Mouse (Mus musculus): Measurements from ENCODE around the gene Psors1c2. TPM values are rescaled to one million over a fixed set of nuclear protein-coding genes. Genes with fewer than 3 reads are reported as not detected.

Psors1c2 gene
- polyA plus RNA-seq, 1 experiment from 2014 or later = 0.79 TPM

DNA sequence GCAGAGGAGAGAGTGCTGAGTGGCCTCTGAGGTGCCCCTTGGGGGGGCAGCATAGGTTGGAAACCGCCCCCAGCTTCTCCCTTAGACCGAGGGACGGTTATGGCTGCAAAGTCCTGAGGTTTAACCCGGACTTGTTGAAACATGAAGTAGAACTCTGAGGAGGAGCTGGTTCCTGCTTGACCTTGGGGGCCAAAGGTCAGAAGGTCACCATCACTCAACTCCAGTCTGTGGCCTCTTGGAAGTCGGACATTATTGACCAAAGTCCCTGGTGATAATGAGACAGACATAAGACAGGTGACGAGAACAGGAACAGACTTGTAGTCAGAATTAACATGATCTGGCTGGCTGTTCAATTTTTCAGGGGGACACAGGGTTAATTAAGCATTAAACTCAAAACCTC is 18.2 kb upstream of the Psors1c2 start:
- Histone ChIP-seq H3K4me3 (ENCODE audit: low read length) (peak overlapping the region; percentile 69), H3K36me3 (ENCODE audit: control insufficient read depth, insufficient read depth, low read length) (peaks cover 4% of the 10 kb centered on the region), H3K9ac (ENCODE audit: low read length) (peak overlapping the region; percentile 75), H3K27me3 (ENCODE audit: control insufficient read depth, insufficient read depth, low read depth, low read length) (no peaks in the 10 kb centered on the region), H3K9me3 (ENCODE audit: control insufficient read depth, low read length) (no peaks in the 10 kb centered on the region), H3K4me1 (replicated peaks; ENCODE audit: control insufficient read depth, insufficient read depth, low read length) (peaks cover 29% of the 10 kb centered on the region), H3K4me2 (ENCODE audit: low read depth, low read length) (peak overlapping the region; percentile 67), H3K27ac (ENCODE audit: low read length) (no peak overlapping the region)
- no peak for ATAC-seq (ENCODE audit: low read depth)
- 40% methylated on average over 6 of the region's 6 CpGs for WGBS

DNA sequence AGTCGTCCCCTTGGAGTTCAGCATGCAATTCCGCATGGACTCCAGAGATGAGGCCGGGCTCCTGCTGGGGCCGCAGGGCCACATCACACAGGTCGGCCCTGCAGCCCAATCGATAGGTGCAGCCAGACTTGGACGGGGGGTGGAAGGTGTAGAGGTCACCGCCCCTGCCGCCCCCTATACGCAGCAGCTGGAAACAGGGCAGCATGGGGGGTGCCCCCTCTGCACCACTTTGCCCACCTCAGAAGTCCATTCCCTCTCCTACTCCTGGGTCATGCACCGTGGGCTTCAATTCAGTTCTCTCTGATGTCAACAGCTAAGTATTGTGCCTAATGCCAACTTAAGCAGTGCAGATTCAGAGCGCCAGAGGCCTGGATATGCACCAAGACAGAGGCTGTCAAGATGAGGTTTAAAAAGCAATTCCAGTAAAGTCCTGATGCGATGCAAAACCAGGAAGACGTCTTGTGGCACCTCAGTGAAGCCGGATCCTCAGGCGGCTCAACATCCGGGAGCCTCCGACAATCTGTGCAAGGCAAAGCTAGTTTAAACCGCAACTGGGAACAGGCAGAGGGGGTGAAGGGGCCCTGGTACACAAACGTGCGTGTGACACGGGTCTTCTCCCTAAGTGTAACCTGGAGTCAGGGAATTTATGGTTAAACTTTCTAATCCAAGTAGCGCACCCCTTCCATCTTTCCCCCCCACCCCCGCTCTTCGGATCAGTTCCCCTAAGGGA is 16.9 kb upstream of the Psors1c2 start:
- no peaks in the 10 kb centered on the region for H3K9me3 ChIP-seq (ENCODE audit: control insufficient read depth, low read length)
- H3K36me3 ChIP-seq (ENCODE audit: control insufficient read depth, insufficient read depth, low read length) = peaks cover 4% of the 10 kb centered on the region
- H3K9ac ChIP-seq (ENCODE audit: low read length) = peak overlapping the region; percentile 75
- H3K4me3 ChIP-seq (ENCODE audit: low read length) = peak overlapping the region; percentile 69
- ATAC-seq (ENCODE audit: low read depth) = peak; percentile 9; the same call in 1 of the 2 replicates
- no peaks in the 10 kb centered on the region for H3K27me3 ChIP-seq (ENCODE audit: control insufficient read depth, insufficient read depth, low read depth, low read length)
- H3K4me2 ChIP-seq (ENCODE audit: low read depth, low read length) = peak overlapping the region; percentile 67
- WGBS = 4% methylated on average over 25 of the region's 25 CpGs
- peaks cover 29% of the 10 kb centered on the region for H3K4me1 ChIP-seq (replicated peaks; ENCODE audit: control insufficient read depth, insufficient read depth, low read length)
- H3K27ac ChIP-seq (ENCODE audit: low read length) = peak overlapping the region; percentile 49

DNA sequence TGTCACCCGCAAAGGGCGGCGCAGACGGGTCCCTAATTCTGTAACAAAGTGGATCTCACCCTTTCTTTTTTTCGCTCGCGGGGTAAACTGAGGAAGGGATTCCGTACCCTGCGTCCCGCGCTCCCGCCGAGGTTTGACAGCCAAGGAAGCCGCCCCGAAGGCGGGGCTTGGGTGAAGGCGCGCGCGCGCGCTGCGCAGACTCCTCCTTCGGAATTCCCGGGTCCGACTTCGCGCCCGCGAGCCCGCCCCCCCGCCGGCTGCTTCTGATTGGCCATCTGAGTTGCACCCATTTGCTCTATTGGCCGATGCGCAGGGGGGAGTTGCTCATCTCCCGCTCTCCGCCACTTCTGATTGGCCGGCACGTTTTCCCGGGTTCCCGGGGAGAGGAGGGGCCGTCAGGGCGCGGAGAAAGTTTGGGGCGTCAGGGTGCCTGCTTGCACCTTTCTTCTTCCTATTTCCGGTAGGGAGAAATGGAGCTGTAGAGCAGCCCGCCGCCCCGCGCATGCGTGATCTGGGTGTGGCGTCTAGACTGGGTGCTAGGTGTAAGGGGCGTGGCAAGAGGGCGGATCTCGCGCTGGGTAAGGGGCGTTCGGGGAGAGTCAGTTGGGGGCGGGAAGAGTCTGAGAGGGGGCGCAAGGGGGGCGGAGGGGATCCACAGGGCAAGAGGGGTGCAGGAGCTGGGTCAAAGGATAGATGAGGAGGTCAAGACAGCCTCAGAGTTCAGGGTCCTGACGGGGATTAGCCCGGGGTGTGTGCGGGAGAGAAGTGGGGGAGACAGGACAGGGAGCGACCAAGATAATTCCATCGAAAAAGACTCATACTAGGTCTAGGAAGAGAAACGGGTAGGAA is 16.1 kb upstream of the Psors1c2 start, which contains the start of the genes Tcf19 and Cchcr1:
Gene Tcf19, minus strand, starts transcription at position 173 of the 849 bp plus-strand sequence.
Gene Cchcr1, plus strand, starts transcription at position 449 of the 849 bp plus-strand sequence.
- under 1% methylated on average over 64 of the region's 67 CpGs for WGBS
- H3K4me1 ChIP-seq (replicated peaks; ENCODE audit: control insufficient read depth, insufficient read depth, low read length) = peaks cover 29% of the 10 kb centered on the region
- peak within 1 kb of the TSS; percentile 75 for H3K9ac ChIP-seq (ENCODE audit: low read length)
- H3K27ac ChIP-seq (ENCODE audit: low read length) = peak within 1 kb of the TSS; percentile 62
- H3K4me3 ChIP-seq (ENCODE audit: low read length) = peak within 1 kb of the TSS; percentile 69
- H3K27me3 ChIP-seq (ENCODE audit: control insufficient read depth, insufficient read depth, low read depth, low read length) = no peaks in the 10 kb centered on the region
- peaks cover 4% of the 10 kb centered on the region for H3K36me3 ChIP-seq (ENCODE audit: control insufficient read depth, insufficient read depth, low read length)
- H3K4me2 ChIP-seq (ENCODE audit: low read depth, low read length) = peak within 1 kb of the TSS; percentile 72
- peak; percentile 98 for ATAC-seq (ENCODE audit: low read depth)
- no peaks in the 10 kb centered on the region for H3K9me3 ChIP-seq (ENCODE audit: control insufficient read depth, low read length)

DNA sequence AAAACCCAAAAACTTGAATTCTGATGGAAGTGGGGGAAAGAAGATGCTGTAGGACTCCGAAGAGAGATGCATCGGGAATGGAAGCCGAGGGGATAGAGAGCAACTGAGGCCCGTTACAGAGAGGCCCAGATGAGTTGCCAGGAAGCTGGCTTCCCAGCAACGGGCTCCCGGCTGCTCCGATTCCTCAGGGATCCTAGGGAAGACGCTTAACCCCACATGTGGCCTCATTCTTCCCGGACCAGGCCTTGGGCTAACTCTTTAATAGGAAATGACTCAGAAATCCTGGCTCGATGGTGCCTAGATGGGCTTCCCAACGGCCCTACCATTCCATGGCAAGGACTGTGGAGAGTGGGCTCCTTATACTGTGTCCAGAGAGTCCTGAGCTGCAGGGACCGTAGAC is 15.5 kb upstream of the Psors1c2 start:
- Histone ChIP-seq H3K27ac (ENCODE audit: low read length) (peak overlapping the region; percentile 62), H3K4me2 (ENCODE audit: low read depth, low read length) (peak overlapping the region; percentile 72), H3K9ac (ENCODE audit: low read length) (peak overlapping the region; percentile 71), H3K9me3 (ENCODE audit: control insufficient read depth, low read length) (no peaks in the 10 kb centered on the region), H3K27me3 (ENCODE audit: control insufficient read depth, insufficient read depth, low read depth, low read length) (no peaks in the 10 kb centered on the region), H3K4me3 (ENCODE audit: low read length) (peak overlapping the region; percentile 69), H3K36me3 (ENCODE audit: control insufficient read depth, insufficient read depth, low read length) (peaks cover 2% of the 10 kb centered on the region; the same call in 1 of the 2 replicates), H3K4me1 (replicated peaks; ENCODE audit: control insufficient read depth, insufficient read depth, low read length) (peaks cover 29% of the 10 kb centered on the region)
- 5% methylated on average over 12 of the region's 12 CpGs for WGBS
- no peak for ATAC-seq (ENCODE audit: low read depth)

GRCm38 (mm10) chr17:35524354-35524753 is 8.6 kb upstream of the Psors1c2 start:
- no peak overlapping the region for H3K4me3 ChIP-seq (ENCODE audit: low read length)
- ATAC-seq (ENCODE audit: low read depth) = no peak
- no peak overlapping the region for H3K27ac ChIP-seq (ENCODE audit: low read length)
- WGBS = 80% methylated on average over 9 of the region's 9 CpGs
- H3K27me3 ChIP-seq (ENCODE audit: control insufficient read depth, insufficient read depth, low read depth, low read length) = no peaks in the 10 kb centered on the region
- no peaks in the 10 kb centered on the region for H3K4me1 ChIP-seq (replicated peaks; ENCODE audit: control insufficient read depth, insufficient read depth, low read length)
- H3K36me3 ChIP-seq (ENCODE audit: control insufficient read depth, insufficient read depth, low read length) = peaks cover 25% of the 10 kb centered on the region
- no peaks in the 10 kb centered on the region for H3K9me3 ChIP-seq (ENCODE audit: control insufficient read depth, low read length)
- H3K9ac ChIP-seq (ENCODE audit: low read length) = no peak overlapping the region
- no peak overlapping the region for H3K4me2 ChIP-seq (ENCODE audit: low read depth, low read length)

GRCm38 (mm10) chr17:35526644-35527043 is 6.4 kb upstream of the Psors1c2 start:
- 71% methylated on average over 8 of the region's 8 CpGs for whole genome bisulfite sequencing
- Histone ChIP-seq H3K4me1 (replicated peaks; ENCODE audit: control insufficient read depth, insufficient read depth, low read length) (no peaks in the 10 kb centered on the region), H3K27ac (ENCODE audit: low read length) (no peak overlapping the region), H3K9ac (ENCODE audit: low read length) (no peak overlapping the region; the same call in 1 of the 2 replicates), H3K9me3 (ENCODE audit: control insufficient read depth, low read length) (no peaks in the 10 kb centered on the region), H3K27me3 (ENCODE audit: control insufficient read depth, insufficient read depth, low read depth, low read length) (no peaks in the 10 kb centered on the region), H3K4me2 (ENCODE audit: low read depth, low read length) (no peak overlapping the region), H3K4me3 (ENCODE audit: low read length) (no peak overlapping the region), H3K36me3 (ENCODE audit: control insufficient read depth, insufficient read depth, low read length) (peaks cover 34% of the 10 kb centered on the region)
- no peak for ATAC-seq (ENCODE audit: low read depth)

DNA sequence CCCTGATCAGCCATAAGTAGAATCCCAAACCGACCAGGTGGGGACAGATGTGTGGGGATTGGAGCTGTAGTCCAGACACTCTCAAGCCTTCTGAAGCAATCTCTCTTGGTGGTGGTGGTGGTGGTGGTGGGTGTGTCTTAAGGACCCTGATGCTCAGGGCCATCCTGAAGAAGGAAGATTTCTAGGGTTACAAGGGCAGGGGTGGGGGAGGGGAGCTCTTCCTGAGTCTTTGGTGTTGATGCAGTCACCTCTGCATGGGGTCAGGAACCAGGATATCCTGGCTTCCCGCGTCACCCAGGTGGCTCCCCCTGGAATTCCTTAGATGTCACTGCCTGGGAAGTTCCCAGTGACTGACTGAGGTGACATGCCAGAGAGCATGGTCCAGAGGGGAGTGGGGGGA is 641 bp upstream of the Psors1c2 start:
- H3K4me3 ChIP-seq (ENCODE audit: low read length) = no peak overlapping the region

GRCm38 (mm10) chr17:35534343-35534742 is 1.3 kb downstream of the Psors1c2 start:
- no peak overlapping the region for H3K9ac ChIP-seq (ENCODE audit: low read length)
- WGBS = 9% methylated on average over 6 of the region's 6 CpGs
- H3K27ac ChIP-seq (ENCODE audit: low read length) = no peak overlapping the region
- H3K9me3 ChIP-seq (ENCODE audit: control insufficient read depth, low read length) = no peaks in the 10 kb centered on the region
- no peak overlapping the region for H3K4me3 ChIP-seq (ENCODE audit: low read length)
- peaks cover 4% of the 10 kb centered on the region; the same call in 1 of the 2 replicates for H3K4me1 ChIP-seq (replicated peaks; ENCODE audit: control insufficient read depth, insufficient read depth, low read length)
- peak; percentile 72 for ATAC-seq (ENCODE audit: low read depth)
- H3K36me3 ChIP-seq (ENCODE audit: control insufficient read depth, insufficient read depth, low read length) = peaks cover 9% of the 10 kb centered on the region
- no peak overlapping the region for H3K4me2 ChIP-seq (ENCODE audit: low read depth, low read length)
- no peaks in the 10 kb centered on the region for H3K27me3 ChIP-seq (ENCODE audit: control insufficient read depth, insufficient read depth, low read depth, low read length)

More for the DNA sequence above, 641 bp upstream of the Psors1c2 start:
- Histone ChIP-seq H3K4me1 (replicated peaks; ENCODE audit: control insufficient read depth, insufficient read depth, low read length) (peaks cover 4% of the 10 kb centered on the region; the same call in 1 of the 2 replicates), H3K36me3 (ENCODE audit: control insufficient read depth, insufficient read depth, low read length) (peaks cover 22% of the 10 kb centered on the region), H3K27ac (ENCODE audit: low read length) (no peak overlapping the region), H3K9me3 (ENCODE audit: control insufficient read depth, low read length) (no peaks in the 10 kb centered on the region), H3K4me2 (ENCODE audit: low read depth, low read length) (no peak overlapping the region), H3K9ac (ENCODE audit: low read length) (no peak overlapping the region), H3K27me3 (ENCODE audit: control insufficient read depth, insufficient read depth, low read depth, low read length) (no peaks in the 10 kb centered on the region)
- no peak for ATAC-seq (ENCODE audit: low read depth)
- WGBS = 1% methylated on average over 3 of the region's 3 CpGs

GRCm38 (mm10) chr17:35537421-35537820 is 4.4 kb downstream of the Psors1c2 start:
- H3K4me2 ChIP-seq (ENCODE audit: low read depth, low read length) = no peak overlapping the region
- H3K27me3 ChIP-seq (ENCODE audit: control insufficient read depth, insufficient read depth, low read depth, low read length) = no peaks in the 10 kb centered on the region
- H3K9ac ChIP-seq (ENCODE audit: low read length) = no peak overlapping the region
- no peak for ATAC-seq (ENCODE audit: low read depth)
- 75% methylated on average over 4 of the region's 4 CpGs for WGBS
- peaks cover 4% of the 10 kb centered on the region; the same call in 1 of the 2 replicates for H3K4me1 ChIP-seq (replicated peaks; ENCODE audit: control insufficient read depth, insufficient read depth, low read length)
- H3K27ac ChIP-seq (ENCODE audit: low read length) = no peak overlapping the region
- H3K9me3 ChIP-seq (ENCODE audit: control insufficient read depth, low read length) = no peaks in the 10 kb centered on the region
- H3K4me3 ChIP-seq (ENCODE audit: low read length) = no peak overlapping the region
- H3K36me3 ChIP-seq (ENCODE audit: control insufficient read depth, insufficient read depth, low read length) = no peaks in the 10 kb centered on the region
